Mouse (Mus musculus) A20 (cell line): ENCODE measurements around the gene Atg9b.
A peak's percentile ranks its signal among the peaks of the same experiment; 100 is the strongest.
"Not testable (repeated sequence)": the region's sequence is repeated elsewhere in the genome, so short reads cannot be mapped to it uniquely, and the experiment has no call there.

Source experiments
- DNase-seq: peaks from one replicate; pipeline ENCODE4 v3.0.0-alpha.2; 2011; ENCODE audit warnings: low read depth, low spot score

Atg9b gene

DNA sequence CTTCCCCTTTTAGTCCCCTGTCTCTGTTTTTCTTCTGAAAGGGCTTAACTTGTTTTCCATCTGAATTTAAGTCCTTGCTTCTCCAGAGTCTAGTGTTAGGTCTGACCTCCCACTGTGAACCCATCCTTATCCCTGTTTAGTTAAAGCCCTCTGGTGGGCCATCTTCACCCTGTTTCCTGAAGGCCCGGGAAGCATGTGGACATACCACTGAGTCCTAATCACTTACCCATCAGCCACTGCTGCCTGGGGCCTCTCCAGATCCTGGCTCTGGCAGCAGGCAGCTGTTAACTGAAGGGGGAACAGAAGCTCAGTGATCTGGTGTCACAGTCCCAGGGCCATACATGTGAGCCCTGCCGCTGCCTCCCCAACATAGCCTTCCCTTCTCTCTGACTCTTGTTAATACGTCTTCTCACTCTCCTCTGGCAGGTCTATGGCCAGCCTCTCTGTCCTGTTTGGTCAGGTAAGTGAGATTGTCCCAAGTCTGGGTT is 13.5 kb upstream of the Atg9b start:
- DNase-seq, result no peak

DNA sequence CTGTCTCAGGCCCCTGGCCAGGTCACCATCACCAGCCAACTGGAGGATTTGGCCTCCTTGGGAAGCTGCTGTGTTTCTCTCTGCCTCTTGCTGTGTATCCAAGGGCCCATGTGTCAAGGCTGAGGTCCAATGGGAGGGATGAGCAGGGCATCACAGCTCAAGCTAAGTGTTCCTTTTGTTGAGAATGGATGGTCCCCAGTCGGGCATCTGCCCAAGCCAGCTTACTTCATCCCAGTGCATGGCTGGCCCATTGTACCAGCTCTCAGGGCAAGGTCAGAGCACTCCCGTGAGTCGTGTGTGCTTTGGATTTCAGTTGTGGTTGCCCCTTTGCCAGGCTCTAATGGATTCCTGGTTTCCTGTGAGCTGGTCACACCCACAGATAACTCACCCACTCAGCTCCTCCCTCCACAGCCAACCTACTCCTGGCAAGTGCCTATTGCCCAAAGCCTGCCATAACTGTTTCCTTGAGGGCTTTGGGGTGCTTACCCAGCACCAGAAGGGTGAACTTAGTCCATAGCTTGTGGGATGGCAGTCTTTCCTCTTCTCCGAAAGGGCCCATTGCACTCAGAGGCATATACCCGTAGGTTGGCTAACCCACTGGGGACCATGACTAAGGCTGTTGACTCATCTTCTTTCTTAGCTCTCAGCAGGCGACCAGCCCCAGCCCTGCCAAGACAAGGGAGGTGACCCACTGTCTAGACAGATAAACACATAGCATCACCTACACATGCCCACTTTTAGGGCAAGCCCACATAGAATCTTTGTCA is 12.8 kb upstream of the Atg9b start:
- DNase-seq, result no peak

DNA sequence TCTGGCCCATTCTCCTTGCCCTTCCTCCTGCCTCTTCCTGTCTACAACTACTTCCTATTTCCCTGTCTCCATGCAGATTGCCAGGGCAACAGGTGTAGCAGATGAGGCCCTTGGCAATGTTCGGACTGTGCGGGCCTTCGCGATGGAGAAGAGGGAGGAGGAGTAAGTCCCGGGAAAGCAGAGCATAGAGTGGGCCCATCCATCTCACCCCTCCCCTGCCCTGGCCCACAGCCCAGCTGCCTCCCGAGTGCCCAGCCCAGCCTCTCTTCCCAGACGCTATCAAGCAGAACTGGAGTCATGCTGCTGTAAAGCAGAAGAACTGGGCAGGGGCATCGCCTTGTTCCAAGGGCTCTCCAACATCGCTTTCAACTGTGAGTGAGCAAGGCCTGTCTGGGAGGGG is 10.0 kb upstream of the Atg9b start:
- no peak for DNase-seq

DNA sequence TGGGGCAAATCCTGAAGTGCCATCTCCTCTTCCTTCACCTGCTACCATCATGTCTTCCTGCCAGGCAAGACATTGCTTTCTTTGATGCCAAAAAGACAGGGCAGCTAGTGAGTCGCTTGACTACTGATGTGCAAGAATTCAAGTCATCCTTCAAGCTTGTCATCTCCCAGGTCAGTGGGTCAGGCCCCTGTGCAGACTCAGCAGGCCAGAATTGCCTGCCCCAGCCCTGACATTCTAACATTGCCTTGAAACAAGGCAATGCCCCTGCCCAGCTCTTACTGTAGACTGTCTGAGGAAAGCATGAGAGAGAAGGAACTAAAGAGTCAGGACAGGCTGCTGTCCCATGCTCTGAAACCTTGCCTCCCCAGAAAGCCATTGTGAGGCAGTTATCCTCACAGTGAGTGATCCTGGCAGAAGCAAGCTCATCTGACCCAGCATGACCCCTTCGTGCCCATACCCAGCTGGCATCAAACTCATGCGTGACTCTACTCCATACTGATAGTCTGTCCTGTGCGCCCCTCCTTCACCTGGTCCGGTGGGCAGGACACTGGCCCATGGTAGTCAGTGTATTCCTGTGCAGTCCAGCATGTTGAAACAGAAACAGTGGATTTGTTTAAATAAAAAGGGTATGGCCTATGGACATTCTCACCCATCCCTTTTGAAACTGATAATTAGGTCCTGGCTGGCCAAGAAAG is 9.1 kb upstream of the Atg9b start:
- DNase-seq, result no peak

DNA sequence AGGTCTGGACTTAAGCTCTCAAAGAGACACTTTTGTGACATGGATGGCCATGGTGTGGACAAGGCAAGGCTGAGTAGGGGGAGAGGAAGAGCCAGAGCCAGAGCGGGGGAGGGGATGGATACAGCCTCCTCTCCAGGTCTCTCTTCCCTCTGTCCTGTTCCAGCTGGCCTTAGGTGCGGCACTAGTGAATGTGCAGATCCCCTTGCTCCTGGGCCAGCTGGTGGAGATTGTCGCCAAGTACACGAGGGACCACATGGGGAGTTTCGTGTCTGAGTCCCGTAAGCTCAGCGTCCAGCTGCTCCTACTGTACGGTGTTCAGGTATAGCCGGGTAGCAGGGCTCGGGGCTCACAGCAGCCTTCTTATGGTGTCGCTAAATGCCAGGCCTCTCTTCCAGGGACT is 8.4 kb upstream of the Atg9b start:
- DNase-seq, result no peak

DNA sequence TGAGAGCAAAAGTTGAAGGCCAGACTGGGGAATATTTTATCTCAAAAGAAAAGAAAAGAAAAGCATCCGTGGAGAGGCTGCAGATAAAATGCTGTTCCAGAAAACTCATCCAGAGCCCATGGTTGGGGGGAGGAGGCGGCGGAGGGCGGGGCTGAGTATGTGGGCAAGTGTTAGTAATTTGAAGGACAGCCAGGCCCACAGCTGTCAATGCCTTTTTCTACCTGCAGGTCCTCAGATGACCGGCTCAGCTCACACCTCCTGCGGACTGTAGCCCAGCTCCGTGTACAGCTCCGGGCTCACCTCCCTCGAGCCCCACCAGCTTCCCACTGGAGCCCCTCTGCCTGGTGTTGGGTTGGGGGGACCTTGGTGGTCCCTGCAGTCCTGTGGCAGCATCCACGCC is 7.7 kb upstream of the Atg9b start:
- no peak for DNase-seq

DNA sequence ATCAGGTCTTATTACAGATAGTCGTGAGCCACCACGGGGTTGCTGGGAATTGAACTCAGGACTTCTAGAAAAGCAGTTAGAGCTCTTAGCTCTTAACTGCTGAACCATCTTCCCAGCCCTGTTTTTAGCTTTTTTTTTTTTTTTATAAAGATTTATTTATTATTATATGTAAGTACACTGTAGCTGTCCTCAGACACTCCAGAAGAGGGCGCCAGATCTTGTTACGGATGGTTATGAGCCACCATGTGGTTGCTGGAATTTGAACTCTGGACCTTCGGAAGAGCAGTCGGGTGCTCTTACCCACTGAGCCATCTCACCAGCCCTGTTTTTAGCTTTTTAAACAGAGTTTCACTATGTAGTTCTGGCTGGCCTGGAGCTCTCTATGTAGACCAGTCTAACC is 4.3 kb upstream of the Atg9b start:
- DNase-seq, result not testable (repeated sequence)

DNA sequence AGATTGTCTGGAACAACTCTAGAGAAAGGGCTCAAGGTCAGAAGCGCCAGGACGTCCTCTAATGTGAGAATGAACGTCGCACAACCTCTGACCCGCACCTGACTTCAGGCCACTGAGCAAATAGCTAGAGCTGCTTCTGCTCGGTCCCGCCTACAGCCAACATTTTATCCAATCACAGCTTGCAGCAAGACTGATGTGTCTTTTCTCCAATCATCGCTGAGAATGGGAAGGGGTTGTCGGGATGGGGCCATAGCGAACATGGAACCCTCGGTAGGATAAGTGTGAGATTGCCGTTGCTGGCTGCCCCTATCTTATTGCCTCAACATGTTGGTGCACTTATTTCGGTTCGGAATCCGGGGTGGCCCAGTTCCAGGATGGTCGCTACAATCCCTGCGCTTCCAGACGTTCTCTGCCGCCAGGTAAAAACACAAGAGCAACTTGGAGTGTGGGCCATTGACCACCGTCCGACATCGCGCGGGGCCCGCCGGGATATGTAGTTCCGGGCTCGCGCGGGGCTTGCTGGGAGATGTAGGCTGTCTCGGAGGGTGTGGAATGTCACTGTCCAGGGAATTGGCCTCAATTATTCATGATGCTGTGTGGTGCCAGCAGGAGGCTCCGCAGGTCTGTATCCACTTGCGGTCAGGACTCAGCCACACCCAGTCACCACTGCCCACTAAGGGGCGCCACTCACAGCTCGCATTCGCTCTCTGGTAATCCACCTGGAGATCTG is 2.4 kb upstream of the Atg9b start:
- DNase-seq, result peak; percentile 99

DNA sequence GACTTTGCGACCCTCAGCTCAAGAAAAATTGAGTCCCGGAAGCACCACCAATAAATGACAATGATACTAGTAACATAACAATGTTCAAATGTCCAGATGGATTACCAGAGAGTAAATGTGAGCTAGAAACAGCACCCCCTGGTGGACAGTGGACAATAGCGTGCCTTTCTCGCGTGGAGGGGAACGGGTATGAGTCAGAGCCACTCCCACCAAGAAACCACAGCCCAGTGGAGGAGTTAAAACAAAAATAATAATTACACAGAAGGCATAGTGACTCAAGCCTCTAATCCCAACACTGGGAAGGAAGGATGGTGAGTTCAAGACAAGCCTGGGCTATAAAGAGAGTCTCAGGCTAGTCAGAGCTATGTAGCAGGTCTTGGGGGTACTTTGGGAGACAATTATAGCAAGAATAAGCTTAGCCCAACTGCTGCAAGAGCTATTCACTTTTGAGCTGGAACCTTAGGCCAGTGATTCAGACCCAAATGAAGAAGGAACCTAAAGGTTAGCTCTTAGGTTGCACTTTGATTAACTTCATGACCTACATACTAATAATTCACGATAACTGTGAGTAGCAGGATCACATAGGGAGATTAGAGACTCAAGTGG is 1.6 kb upstream of the Atg9b start, which contains the start of gene Abcb8:
Gene Abcb8, plus strand, starts transcription at position 272 of the 606 bp plus-strand sequence.
- peak; percentile 92 for DNase-seq

DNA sequence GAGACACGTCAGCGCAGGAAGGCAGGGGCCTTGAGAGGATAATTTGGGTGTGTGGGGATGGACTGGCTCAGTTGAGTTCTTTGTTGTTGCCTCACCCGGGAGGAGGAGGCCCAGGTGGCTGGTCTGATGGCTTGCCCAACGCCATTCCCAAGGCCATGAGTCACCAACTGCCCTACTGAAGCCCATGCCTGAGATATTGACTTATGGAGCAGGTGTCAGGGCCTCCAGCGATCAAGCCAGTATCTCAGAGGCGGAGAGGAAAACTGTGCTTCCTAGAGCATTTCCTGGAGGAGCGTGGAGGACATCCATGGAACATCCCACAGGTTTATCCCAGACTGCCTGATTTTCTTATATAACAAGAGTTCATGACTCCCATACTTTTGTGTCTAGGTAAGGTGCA is 781 bp upstream of the Atg9b start:
- DNase-seq, result no peak

DNA sequence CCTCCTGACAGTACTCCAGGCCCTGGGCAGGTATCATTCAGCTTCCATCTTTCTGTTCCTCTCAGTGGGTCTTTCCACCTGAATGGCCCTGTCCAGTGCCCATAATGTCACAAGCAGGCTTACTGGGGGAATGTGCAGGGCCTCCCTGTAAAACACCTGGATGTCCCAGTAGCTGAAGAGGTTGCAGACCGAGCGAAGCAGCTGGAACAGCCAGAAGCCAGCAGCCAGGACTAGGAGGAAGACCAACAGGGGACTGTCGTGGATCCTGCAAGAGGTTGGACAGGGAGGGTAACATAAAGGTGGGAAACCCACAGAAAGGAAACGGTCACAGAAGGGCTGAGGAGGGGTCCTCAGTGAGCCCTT is 2.3 kb downstream of the Atg9b start:
- DNase-seq, result no peak

DNA sequence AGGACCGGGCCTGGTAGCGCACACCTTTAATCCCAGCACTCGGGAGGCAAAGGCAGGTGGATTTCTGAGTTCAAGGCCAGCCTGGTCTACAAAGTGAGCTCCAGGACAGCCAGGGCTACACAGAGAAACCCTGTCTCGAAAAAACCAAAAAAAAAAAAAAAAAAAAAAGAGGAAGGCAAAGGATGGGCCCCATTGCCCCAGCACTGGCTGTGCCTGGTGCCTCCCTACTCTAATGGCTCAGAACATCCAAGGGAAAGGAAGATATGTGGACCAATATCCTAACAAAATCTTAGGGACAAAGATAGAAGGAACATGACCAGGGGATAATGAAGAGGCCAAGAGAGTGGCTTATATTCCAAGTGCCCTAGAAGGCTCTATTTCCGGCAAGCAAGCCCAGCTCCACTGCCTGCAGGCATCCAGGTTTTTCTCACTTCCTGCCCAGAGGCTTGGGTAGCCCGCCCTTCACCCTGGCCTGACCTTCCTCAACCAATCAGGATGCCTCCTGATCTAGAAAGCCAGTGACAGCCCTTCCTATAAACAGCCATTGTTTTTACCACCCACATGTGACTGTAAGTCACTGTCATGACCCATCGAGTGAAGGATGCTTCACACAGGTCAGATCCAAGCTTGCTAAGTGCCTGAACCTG is 2.8 kb downstream of the Atg9b start:
- peak; percentile 91 for DNase-seq

DNA sequence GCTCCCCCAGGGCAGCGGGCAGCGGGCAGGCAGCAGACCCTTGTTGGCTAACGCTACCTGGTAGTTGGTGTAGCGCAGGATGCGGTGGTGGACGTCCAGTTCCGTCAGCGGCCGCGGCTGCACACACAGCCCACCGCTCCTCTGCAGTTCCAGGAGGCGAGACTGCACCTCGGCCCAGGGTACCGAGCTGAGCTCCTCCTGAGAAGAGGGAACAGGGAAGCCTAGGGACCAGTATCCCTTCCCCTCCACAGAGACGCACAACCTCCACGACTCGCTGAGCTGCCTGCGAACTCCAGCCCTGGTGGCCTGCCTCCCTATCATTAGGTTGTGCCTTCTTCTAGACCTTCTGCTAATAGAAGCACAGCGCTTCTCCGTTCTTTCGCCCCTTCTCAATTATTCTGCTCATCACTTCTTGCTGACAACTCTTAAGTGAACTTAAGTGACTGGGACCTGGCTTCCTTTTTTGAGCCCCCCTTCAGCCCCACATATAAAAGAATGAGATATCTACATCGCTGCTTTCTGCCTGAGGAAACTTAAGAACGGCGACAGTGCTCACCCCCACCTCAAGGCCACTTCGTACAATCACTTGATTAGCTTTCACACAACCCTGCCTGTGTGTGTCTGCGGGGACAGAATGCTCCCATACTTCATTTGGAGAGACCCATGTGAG is 3.6 kb downstream of the Atg9b start:
- DNase-seq, result no peak

DNA sequence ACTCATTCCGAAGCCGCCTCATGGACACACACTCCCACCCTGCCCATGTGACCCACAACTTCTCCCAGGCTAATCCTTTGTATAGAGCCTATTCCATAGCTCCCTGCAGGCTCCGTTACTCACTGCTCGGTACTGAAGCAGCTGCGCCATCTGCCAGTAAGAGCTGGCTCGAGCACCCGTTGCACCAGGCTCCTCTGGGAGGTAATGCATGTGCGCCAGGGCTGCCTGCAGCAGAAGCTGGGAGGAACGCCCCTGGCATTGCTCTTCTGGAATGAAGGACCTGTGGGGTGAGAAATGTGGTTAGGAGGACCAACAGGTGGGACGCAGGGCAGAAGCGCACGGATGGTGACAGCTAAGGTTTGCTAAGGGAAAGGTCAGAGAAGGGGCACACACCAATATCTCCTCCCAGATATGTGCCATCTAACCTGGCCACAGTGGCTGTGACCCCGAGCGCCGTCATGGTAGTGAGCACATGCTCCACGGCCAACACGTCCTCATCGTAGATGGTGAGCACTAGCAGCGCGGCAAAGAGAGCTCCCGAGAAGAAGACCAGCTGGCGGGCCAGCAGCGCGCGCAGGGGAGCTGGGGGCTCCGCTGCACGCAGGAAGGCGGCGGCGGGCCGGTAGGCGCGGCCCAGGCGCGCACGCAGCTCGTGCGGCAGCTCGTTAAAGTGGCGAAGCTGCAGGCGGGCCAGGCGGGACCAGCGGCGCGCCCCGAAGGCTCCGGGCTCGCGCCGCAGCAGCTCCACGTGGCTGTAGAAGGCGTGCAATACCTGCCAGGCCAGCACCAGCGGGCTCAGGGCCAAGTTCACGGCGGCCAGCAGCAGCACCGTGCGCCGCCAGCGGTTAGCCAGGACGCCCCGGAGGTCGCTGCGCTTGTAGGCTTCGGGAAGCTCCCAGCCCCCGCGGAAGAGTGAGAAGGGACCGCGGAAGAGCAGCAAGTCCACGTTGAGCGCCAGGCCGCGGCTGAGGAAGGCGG is 4.4 kb downstream of the Atg9b start:
- DNase-seq, result peak; percentile 84

DNA sequence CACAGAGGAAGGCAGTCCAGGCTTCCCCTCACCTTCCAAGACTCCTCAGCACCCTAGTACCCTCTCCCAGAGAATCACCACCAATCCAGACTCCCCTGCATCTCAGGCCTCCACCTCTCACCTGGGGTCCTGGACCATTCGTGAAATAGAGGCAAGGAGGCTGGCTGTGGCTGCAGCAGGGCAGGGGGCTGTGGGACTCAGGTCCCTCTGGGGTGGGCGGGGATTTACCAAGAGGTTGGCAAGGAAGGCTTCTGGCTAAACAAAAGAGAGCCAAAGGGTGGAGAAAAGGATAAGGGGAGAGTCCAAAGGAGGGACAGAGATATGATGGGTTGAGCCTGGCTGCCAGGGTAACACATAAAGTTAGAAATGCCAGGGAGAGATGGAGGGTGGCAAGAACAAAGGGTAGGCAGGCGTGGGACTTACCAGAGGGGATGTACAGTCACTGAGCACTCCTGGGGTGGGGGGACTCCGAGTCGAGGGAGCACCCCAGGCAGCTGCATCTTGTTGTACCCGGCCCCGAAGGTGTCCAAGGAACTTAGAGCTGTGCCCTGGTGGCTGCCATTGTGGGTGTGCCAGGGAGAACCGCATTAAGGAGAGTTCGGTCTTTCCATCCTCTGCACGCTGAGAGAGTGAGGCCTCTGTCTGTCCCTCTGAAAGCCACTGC is 5.9 kb downstream of the Atg9b start:
- DNase-seq, result no peak

DNA sequence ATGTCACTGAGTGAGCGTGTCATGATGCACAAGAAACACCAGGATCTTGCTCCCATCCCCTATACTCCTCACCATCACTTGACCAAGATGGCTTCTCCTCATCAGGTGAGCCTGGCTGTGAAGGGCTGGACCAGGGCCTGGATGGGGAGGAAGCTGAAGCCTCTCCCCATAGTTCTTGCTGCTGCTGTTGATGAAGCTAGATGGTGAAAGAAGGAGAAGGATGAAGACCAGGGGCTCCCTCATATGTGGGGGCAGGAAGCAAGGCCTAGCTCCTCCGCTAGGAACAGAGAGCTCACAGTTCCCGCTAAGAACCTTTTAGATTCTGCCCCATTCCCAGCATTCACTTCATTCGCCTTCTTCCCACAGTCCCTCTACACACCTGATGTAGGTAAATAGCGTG is 6.6 kb downstream of the Atg9b start:
- no peak for DNase-seq

DNA sequence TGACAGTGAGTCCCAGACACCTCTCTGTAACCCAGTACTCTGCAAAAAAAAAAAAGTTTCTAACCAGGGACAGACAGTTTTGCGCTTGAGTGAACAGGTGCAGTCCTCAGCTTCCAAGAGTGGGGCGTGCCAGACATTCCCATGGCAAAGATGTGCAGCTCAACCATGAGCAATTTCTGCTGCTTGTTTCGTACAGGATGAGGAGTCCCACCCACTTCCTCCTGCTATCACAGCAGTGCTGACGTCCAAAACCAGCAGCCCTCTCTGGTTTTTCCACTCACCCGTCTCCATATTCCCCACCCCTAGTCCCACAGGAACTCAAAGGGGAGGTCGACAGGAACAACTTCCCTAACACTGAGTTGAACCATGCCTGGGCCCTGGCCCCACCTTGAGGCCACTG is 7.5 kb downstream of the Atg9b start:
- DNase-seq, result no peak

DNA sequence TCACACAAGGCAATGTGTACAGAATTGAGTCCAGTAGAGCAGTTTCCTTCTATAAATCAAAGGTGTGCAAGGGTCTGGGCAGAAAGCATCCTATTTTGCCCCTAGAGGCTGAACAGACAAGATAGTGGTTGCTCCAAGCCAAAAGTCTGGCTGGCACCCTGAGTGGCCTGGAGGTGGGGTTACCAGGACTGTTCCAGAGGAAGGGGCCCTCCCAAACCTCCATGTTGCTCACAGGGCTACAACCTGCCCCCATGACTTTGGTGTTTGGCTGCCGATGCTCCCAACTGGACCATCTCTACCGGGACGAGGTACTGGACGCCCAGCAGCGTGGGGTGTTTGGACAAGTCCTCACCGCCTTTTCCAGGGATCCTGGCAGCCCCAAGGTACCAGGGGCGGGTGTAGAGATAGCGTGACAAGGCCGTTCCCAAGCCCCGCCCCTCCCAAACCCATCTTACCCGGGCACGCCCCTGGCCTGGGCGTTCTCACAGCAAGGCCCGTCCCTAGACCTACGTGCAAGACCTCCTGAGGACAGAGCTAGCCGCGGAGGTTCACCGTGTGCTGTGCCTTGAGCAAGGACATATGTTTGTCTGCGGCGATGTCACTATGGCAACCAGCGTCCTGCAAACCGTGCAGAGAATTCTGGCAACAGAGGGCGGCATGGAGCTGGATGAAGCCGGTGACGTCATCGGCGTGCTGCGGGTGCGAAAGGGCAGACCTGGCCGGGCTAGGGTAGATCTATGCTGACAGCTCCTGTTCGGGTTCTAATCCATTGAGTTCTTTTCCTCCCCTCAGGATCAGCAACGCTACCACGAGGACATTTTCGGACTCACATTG is 8.7 kb downstream of the Atg9b start:
- DNase-seq, result peak; percentile 96
